Mouse (Mus musculus) heart, embryonic 16.5 days (tissue): ENCODE measurements around the gene Itih4. TPM values are rescaled to one million over a fixed set of nuclear protein-coding genes. Genes with fewer than 3 reads are reported as not detected.
A peak's percentile ranks its signal among the peaks of the same experiment; 100 is the strongest.

Source experiments
- ATAC-seq: fragments of 200-750 bp; cut with Nextera tagmentation; replicated peaks from 2 replicates; pipeline ENCODE4 v1.8.0; 2017; ENCODE audit warnings: moderate number of reproducible peaks; ENCODE audit not compliant: insufficient read depth, low FRiP score; ENCODE audit errors: extremely low read depth
- H3K27ac ChIP-seq: fragments of 300-500 bp; sonication (generic); 2 replicates; pipeline ENCODE4 v1.5.1; 2014; ENCODE audit warnings: mild to moderate bottlenecking, low read length, control low read depth, moderate library complexity
- H3K27me3 ChIP-seq: fragments of 300-500 bp; sonication (generic); 2 replicates; pipeline ENCODE4 v1.6.1; 2014; ENCODE audit warnings: low read length, mixed read lengths; ENCODE audit not compliant: control insufficient read depth, insufficient read depth
- H3K36me3 ChIP-seq: fragments of 300-500 bp; sonication (generic); 2 replicates; pipeline ENCODE4 v1.6.1; 2014; ENCODE audit not compliant: control insufficient read depth, insufficient read depth
- H3K4me1 ChIP-seq: fragments of 300-500 bp; sonication (generic); 2 replicates; pipeline ENCODE4 v1.6.1; 2014; ENCODE audit warnings: low read length, mixed read lengths; ENCODE audit not compliant: control insufficient read depth, insufficient read depth
- H3K4me2 ChIP-seq: fragments of 300-500 bp; sonication (generic); 2 replicates; pipeline ENCODE4 v1.6.1; 2014; ENCODE audit warnings: low read depth, mild to moderate bottlenecking, control low read depth, low read length
- H3K4me3 ChIP-seq: fragments of 300-500 bp; sonication (generic); 2 replicates; pipeline ENCODE4 v1.5.1; 2014; ENCODE audit warnings: mild to moderate bottlenecking, control low read depth, low read length
- H3K9ac ChIP-seq: fragments of 300-500 bp; sonication (generic); 2 replicates; pipeline ENCODE4 v1.6.1; 2014; ENCODE audit warnings: low read length, control low read depth
- H3K9me3 ChIP-seq: fragments of 300-500 bp; sonication (generic); replicated peaks from 2 replicates; pipeline ENCODE4 v1.6.1; 2016; ENCODE audit warnings: low read length; ENCODE audit not compliant: control insufficient read depth
- WGBS: fragments of 180-500 bp; shearing (Covaris S2); extraction: QIAGEN DNeasy Blood & Tissue Kit; methylation state at CpG from one replicate; pipeline ENCODE4 v1.1.7; 2014; 5-methylcytosine and 5-hydroxymethylcytosine counted together
- polyA plus RNA-seq: library from polyadenylated mRNA; unstranded; fragments of >200 nt; fragmentation: Nextera tagmentation; extraction: Ambion mirVana; gene quantifications from 2 replicates; pipeline ENCODE4 v1.2.1, GENCODE M21; 2015

Gene Itih4
- polyA plus RNA-seq, 1 experiment from 2014 or later, result 0.38 TPM

DNA sequence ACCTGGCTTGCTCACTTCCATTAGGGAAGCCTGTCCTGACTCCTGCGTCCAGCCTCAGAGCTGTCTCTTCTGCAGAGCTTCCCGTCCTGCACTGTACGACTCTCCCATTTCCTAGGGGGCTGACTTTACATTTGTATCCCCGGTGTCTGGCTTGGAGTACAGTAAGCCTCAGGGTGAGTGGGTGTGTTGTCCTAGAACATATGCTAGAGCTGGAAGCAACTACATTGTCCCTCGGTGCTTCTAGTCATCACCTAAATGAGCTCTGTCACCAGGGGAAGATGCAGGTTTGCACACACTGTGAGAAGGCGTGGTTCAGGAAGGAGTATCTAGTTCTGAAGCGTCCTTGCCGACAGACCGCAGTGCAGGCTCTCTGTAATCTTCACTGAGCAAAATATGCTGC, 23.9 kb upstream of the Itih4 start:
- Histone ChIP-seq H3K36me3 (no peaks in the 10 kb centered on the region), H3K9ac (no peak overlapping the region), H3K4me2 (no peak overlapping the region), H3K27ac (no peak overlapping the region), H3K27me3 (no peaks in the 10 kb centered on the region), H3K4me1 (no peaks in the 10 kb centered on the region), H3K4me3 (no peak overlapping the region), H3K9me3 (no peaks in the 10 kb centered on the region)
- 76% methylated on average over 9 of the region's 9 CpGs for WGBS
- no peak for ATAC-seq

DNA sequence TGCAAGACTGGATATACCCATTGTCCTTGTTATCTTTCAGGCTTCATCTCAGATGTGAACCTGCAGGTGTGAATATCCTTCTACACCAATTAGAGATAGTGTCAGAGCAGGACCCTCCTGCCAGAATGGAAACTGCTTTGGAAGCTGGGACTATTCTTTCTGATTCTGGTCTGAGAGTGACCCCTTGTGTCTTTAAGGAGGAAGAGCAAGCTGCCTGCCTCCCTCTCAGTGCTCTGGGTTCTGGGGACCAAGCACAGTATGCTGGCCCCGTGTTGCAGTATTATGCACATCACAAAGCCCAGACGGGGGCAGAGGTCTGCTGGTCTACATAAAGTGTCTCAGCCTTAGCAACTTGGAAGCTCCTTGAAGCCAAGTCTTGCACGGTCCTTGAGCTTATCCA, 21.0 kb upstream of the Itih4 start:
- WGBS, result 75% methylated on average over 3 of the region's 3 CpGs
- Histone ChIP-seq H3K36me3 (no peaks in the 10 kb centered on the region), H3K27me3 (no peaks in the 10 kb centered on the region), H3K27ac (no peak overlapping the region), H3K4me3 (no peak overlapping the region), H3K9ac (no peak overlapping the region), H3K4me1 (peaks cover 7% of the 10 kb centered on the region), H3K4me2 (no peak overlapping the region), H3K9me3 (no peaks in the 10 kb centered on the region)
- ATAC-seq, result no peak

DNA sequence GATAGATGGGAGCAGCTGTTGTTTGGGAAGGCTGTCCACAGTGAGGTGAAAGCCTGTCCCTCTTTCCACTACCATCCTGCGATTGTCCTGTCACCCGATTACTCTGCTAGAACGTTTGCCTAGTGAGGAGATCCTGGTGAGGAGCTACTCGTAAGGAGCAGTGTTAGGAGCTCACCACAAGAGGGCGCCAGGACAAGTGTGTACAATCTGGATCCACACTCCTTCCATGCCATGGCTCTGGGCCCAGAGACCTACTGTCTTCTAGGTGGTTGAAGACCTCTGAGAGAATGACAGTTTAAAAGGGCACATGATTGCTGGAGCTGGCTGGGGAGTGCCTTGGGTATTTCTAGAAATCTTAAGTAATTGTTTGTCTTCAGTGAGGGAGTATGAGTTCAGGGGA, 19.2 kb upstream of the Itih4 start:
- Histone ChIP-seq H3K9me3 (no peaks in the 10 kb centered on the region), H3K4me1 (peaks cover 15% of the 10 kb centered on the region), H3K9ac (no peak overlapping the region), H3K27me3 (no peaks in the 10 kb centered on the region), H3K27ac (no peak overlapping the region), H3K4me3 (no peak overlapping the region), H3K36me3 (no peaks in the 10 kb centered on the region), H3K4me2 (no peak overlapping the region)
- ATAC-seq, result no peak
- 28% methylated on average over 5 of the region's 5 CpGs for WGBS

DNA sequence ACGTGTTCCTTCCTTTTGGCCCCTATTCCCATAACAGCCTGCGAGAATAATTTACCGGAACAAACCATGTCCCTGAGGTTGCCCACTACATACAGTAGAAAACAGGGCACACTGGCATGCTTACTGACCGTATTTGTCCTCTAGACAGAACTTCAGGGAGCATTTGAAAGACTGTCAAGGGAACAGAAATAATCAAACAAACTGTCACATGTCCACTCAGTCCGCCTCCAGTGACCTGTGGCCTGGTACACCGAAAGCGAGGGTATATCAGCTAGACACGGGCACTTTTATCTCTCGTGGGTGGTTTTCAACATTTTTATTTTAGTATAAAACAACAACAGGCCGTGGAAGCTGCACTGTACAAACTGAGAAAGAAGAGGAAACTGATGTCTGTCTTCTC, 17.4 kb upstream of the Itih4 start:
- H3K9ac ChIP-seq, result no peak overlapping the region

DNA sequence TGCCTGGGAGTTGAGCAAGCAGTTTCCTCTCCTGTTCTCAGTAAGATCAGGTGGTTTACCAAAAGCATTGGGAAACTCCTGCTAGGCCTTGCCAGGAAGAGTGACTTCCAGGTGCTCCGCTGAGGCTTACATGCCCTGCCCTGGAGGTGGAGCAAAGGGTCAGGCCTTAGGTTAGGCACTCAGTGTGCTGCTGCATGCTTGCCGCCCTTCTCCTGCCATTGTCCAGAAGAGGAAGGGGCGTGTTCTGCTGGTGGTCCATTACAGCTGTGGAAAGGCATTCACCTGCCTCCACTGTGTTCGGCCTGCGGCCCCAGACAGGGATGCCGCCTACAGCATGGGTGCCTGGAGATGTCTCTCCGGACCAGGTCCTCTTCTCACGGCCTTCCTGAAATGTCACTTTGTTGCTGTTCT, 16.9 kb upstream of the Itih4 start:
- H3K27me3 ChIP-seq, result no peaks in the 10 kb centered on the region
- peaks cover 15% of the 10 kb centered on the region for H3K4me1 ChIP-seq
- no peaks in the 10 kb centered on the region for H3K9me3 ChIP-seq
- H3K36me3 ChIP-seq, result no peaks in the 10 kb centered on the region
- H3K9ac ChIP-seq, result peak overlapping the region; percentile 15; the same call in 1 of the 2 replicates
- H3K4me3 ChIP-seq, result no peak overlapping the region
- no peak overlapping the region for H3K4me2 ChIP-seq
- 73% methylated on average over 8 of the region's 8 CpGs for WGBS
- H3K27ac ChIP-seq, result peak overlapping the region; percentile 80
- no peak for ATAC-seq

More for the DNA sequence above, 17.4 kb upstream of the Itih4 start:
- Histone ChIP-seq H3K4me3 (no peak overlapping the region), H3K9me3 (no peaks in the 10 kb centered on the region), H3K4me2 (no peak overlapping the region), H3K27ac (no peak overlapping the region; the same call in none of the 2 replicates), H3K36me3 (no peaks in the 10 kb centered on the region), H3K27me3 (no peaks in the 10 kb centered on the region), H3K4me1 (peaks cover 15% of the 10 kb centered on the region)
- 79% methylated on average over 10 of the region's 10 CpGs for WGBS
- no peak for ATAC-seq

DNA sequence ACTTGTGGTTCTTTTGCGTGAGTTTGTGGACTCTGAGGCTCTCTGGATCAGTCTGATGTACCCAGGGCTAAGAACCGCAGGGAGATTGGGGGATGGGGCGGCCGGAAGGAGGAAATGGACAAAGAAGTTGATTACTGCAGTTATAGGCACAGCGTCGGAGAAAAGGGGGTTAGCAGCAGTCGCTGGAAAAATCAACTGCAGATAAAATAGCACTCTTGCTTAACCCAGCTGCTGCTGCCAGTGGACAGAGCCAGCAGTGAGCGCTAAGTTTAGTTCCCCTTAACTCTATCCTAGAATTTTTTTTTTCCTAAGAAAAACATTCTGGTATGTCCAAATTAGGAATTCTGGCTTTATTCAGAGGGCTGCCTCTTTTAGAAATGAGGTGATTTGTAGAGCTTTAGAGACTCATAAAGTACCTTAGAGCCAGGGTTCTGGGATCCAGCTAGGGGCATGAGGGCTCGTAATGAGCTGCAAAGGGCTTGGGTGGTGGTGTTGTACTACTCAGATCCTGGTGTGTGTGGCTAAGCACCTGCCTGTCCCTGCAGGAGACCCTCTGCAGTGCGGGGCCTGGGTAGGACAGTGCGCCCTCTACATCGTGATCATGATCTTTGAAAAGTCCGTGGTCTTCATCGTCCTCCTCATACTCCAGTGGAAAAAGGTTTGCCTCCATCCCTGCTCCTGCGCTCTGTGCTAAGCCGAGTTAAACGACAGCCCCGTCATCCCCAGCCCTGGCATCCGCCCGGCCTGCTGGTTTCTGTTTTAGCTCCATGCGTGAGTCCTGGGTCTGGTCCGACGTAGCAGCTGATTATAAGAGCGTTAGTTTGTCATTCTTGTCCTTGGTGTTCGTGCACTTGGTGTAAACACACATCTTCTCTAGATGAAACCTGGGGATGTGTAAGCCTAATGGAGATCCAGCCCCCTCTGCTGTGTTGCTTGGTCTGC, 15.8 kb upstream of the Itih4 start:
- Histone ChIP-seq H3K9ac (peak overlapping the region; percentile 15), H3K27ac (peak overlapping the region; percentile 80), H3K4me1 (peaks cover 15% of the 10 kb centered on the region), H3K4me2 (peak overlapping the region; percentile 4; the same call in 1 of the 2 replicates), H3K27me3 (no peaks in the 10 kb centered on the region), H3K4me3 (no peak overlapping the region), H3K36me3 (peaks cover 3% of the 10 kb centered on the region; the same call in 1 of the 2 replicates), H3K9me3 (no peaks in the 10 kb centered on the region)
- WGBS, result 58% methylated on average over 25 of the region's 25 CpGs
- no peak; the same call in 1 of the 2 replicates for ATAC-seq

DNA sequence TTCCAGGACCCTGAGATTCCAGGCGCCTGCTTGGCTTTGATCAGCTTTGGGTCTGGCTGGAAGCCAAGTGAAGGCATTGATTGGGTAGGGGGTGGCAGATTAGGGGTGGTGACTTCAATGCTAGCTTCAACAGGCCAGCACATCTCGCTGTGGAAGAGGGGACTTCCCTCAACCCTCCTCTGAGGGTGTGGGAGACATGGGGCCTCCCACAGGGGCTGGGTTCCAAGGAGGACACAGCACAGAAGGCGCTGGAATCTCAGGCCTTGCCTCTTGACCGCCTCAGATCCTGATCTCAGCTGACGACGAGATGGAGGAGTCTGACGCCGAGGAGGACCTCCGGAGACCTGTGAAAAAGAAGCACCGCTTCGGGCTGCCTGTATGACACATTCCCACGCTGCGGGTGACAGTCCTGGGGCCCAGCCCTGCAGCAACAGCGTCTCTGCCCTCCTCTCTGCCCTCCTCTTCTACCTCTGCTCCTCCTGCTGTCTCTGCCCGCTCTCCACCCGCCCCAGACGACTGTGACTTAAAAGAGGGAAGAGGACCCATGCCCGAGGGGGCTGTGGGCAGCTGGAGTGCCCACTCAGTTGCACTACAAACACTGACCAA, 12.1 kb upstream of the Itih4 start:
- Histone ChIP-seq H3K36me3 (peaks cover 3% of the 10 kb centered on the region; the same call in 1 of the 2 replicates), H3K4me1 (peaks cover 15% of the 10 kb centered on the region), H3K9me3 (no peaks in the 10 kb centered on the region), H3K9ac (no peak overlapping the region), H3K27ac (no peak overlapping the region), H3K27me3 (no peaks in the 10 kb centered on the region), H3K4me3 (no peak overlapping the region), H3K4me2 (no peak overlapping the region)
- no peak for ATAC-seq
- 65% methylated on average over 18 of the region's 18 CpGs for WGBS

DNA sequence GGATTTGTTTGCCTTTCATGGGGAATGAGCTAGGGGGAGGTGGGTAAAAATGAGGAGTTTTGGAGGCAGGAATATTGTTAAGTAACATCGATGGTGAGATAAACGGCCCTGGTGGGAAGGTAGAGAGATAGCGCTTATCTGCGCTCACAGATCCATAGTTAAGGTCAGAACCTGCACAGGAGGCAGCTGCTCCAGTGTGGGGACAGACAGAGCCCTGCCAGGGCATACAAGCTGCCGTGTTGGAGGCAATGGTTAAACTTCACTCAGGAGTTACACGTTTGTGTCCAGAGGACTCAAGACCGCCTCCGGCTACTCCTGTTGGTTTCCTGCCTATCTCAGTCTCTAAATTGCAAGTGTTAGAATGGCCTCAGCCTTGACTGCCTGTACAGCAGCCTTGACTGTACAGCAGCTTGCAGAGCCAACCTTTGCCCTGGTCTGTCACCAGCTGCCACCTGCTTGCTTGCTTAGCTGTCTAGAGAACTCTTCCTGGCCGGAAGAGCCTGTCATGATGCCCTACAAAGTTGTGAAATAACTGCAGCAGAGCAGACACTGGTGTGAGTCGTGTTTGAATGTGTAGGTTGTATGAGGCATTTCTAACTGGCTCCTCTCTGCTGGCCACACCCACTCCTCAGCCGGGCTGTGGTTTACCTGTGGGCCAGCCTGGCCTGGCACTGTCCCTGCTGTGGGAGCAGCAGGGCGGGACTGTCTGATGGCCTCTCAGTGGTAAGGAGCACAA, 11.0 kb upstream of the Itih4 start:
- no peaks in the 10 kb centered on the region for H3K27me3 ChIP-seq
- no peak overlapping the region for H3K4me3 ChIP-seq
- 73% methylated on average over 12 of the region's 12 CpGs for WGBS
- no peak overlapping the region for H3K27ac ChIP-seq
- no peaks in the 10 kb centered on the region for H3K9me3 ChIP-seq
- no peak for ATAC-seq
- H3K4me2 ChIP-seq, result no peak overlapping the region
- H3K36me3 ChIP-seq, result peaks cover 3% of the 10 kb centered on the region; the same call in 1 of the 2 replicates
- no peak overlapping the region for H3K9ac ChIP-seq
- peaks cover 11% of the 10 kb centered on the region for H3K4me1 ChIP-seq
